Mouse (Mus musculus): ENCODE measurements around the gene She.

The She gene

GRCm38 (mm10) chr3:89812166-89812565, 19.0 kb upstream of the She start:
- in situ Hi-C loops (cut with MboI; ENCODE audit: unreplicated experiment in 2 of 2), result no loop called here

- in situ Hi-C loops (cut with MboI; ENCODE audit: unreplicated experiment in 2 of 2), result no loop called here
Observed at GRCm38 (mm10) chr3:89814051-89814450, 17.1 kb upstream of the She start.

- in situ Hi-C loops (cut with MboI; ENCODE audit: unreplicated experiment in 2 of 2), result no loop called here
Observed at GRCm38 (mm10) chr3:89817056-89817455, 14.1 kb upstream of the She start.

GRCm38 (mm10) chr3:89818605-89819004, 12.6 kb upstream of the She start:
- in situ Hi-C loops (cut with MboI; ENCODE audit: unreplicated experiment in 2 of 2), result no loop called here

GRCm38 (mm10) chr3:89819897-89820296, 11.3 kb upstream of the She start:
- in situ Hi-C loops (cut with MboI; ENCODE audit: unreplicated experiment in 2 of 2), result no loop called here

GRCm38 (mm10) chr3:89820311-89821095, 10.7 kb upstream of the She start:
- in situ Hi-C loops (cut with MboI; ENCODE audit: unreplicated experiment in 2 of 2), result no loop called here

- in situ Hi-C loops (cut with MboI; ENCODE audit: unreplicated experiment in 2 of 2), result no loop called here
Observed at GRCm38 (mm10) chr3:89821096-89821513, 10.1 kb upstream of the She start.

GRCm38 (mm10) chr3:89821548-89822480, 9.4 kb upstream of the She start:
- in situ Hi-C loops (cut with MboI; ENCODE audit: unreplicated experiment in 2 of 2), result no loop called here

- in situ Hi-C loops (cut with MboI; ENCODE audit: unreplicated experiment in 2 of 2), result no loop called here
Observed at GRCm38 (mm10) chr3:89823594-89823993, 7.6 kb upstream of the She start.

- in situ Hi-C loops (cut with MboI; ENCODE audit: unreplicated experiment in 2 of 2), result no loop called here
Observed at GRCm38 (mm10) chr3:89826295-89826694, 4.9 kb upstream of the She start.

- in situ Hi-C loops (cut with MboI; ENCODE audit: unreplicated experiment in 2 of 2), result no loop called here
Observed at GRCm38 (mm10) chr3:89835362-89835761, 4.2 kb downstream of the She start.

- in situ Hi-C loops (cut with MboI; ENCODE audit: unreplicated experiment in 2 of 2), result no loop called here
Observed at GRCm38 (mm10) chr3:89842258-89842657, 11.1 kb downstream of the She start.

GRCm38 (mm10) chr3:89843148-89843547, 12.0 kb downstream of the She start:
- in situ Hi-C loops (cut with MboI; ENCODE audit: unreplicated experiment in 2 of 2), result no loop called here

GRCm38 (mm10) chr3:89845814-89846213, 14.6 kb downstream of the She start:
- in situ Hi-C loops (cut with MboI; ENCODE audit: unreplicated experiment in 2 of 2), result loop anchor here in 1 of 2 experiments (5.0 kb wide), 1 partner anchor 59 kb away; no protein-coding TSS in a partner anchor

- in situ Hi-C loops (cut with MboI; ENCODE audit: unreplicated experiment in 2 of 2), result loop anchor here in 1 of 2 experiments (5.0 kb wide), 1 partner anchor 60 kb away; no protein-coding TSS in a partner anchor
Observed at GRCm38 (mm10) chr3:89847126-89847525, 16.0 kb downstream of the She start.

GRCm38 (mm10) chr3:89847596-89847995, 16.4 kb downstream of the She start:
- in situ Hi-C loops (cut with MboI; ENCODE audit: unreplicated experiment in 2 of 2), result loop anchor here in 1 of 2 experiments (5.0 kb wide), 1 partner anchor 60 kb away; no protein-coding TSS in a partner anchor

- in situ Hi-C loops (cut with MboI; ENCODE audit: unreplicated experiment in 2 of 2), result loop anchor here in 1 of 2 experiments (5.0 kb wide), 1 partner anchor 61 kb away; no protein-coding TSS in a partner anchor
Observed at GRCm38 (mm10) chr3:89848083-89848482, 16.9 kb downstream of the She start.

GRCm38 (mm10) chr3:89853752-89854151, 22.6 kb downstream of the She start:
- in situ Hi-C loops (cut with MboI; ENCODE audit: unreplicated experiment in 2 of 2), result loop anchor here (5.0 to 25.0 kb wide), 5 partner anchors 66 to 529 kb away; partner anchors contain the start of genes Adam15 (in 1 of the 2), Efna3 (in 1 of the 2) and Efna4 (in 1 of the 2)

GRCm38 (mm10) chr3:89857353-89857752, 26.2 kb downstream of the She start:
- in situ Hi-C loops (cut with MboI; ENCODE audit: unreplicated experiment in 2 of 2), result loop anchor here (10.0 to 25.0 kb wide), 4 partner anchors 353 to 533 kb away; partner anchors contain the start of genes Adam15 (in 1 of the 2), Efna3 (in 1 of the 2) and Efna4 (in 1 of the 2)

GRCm38 (mm10) chr3:89858123-89858522, 27.0 kb downstream of the She start:
- in situ Hi-C loops (cut with MboI; ENCODE audit: unreplicated experiment in 2 of 2), result loop anchor here (10.0 to 25.0 kb wide), 4 partner anchors 353 to 533 kb away; partner anchors contain the start of genes Adam15 (in 1 of the 2), Efna3 (in 1 of the 2) and Efna4 (in 1 of the 2)
